Mouse (Mus musculus): ENCODE data around the gene Srpk3.

The Srpk3 gene

DNA sequence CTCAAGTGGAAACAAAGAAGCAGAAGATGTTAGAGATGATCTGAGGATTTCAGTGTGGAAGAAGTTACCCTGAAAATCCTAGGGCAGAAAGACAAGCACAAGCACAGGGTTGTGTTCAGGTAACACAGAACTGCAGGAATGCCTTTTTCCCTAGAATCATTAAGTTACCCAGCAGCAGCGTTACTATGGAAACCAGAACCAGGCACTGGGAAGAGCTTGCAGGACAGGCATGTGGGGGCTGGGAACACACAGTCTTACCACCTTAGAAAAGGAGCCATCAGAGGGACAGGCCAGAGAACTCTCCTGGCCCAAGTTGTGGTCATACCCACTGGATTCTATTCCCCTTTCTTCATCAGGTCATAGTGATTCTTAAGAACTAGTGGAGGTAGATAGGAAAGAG, 31.6 kb downstream of the Srpk3 start:
- DNase-seq (ENCODE audit: low read depth, low spot score) = no peak

DNA sequence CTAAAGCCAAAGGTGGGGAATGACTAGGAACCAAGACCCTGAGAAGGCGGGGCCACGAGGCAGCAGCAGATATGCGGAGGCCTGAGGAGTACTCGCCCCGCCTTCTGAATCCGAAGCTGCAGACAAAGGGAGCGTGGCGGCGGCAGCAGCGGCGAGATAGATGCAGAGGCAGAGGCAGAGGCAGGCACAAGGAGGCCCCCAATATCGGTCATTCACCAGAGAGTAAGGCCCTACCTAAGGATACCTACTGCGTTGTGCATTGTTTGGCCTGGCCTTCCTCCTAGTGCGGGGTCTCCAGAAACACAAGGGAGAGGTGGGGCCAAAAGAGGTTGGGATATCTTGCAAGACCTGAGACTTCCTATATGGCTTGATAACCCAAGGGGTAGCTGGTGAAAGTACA, 40.9 kb downstream of the Srpk3 start:
- no peak for DNase-seq (ENCODE audit: low read depth, low spot score)

DNA sequence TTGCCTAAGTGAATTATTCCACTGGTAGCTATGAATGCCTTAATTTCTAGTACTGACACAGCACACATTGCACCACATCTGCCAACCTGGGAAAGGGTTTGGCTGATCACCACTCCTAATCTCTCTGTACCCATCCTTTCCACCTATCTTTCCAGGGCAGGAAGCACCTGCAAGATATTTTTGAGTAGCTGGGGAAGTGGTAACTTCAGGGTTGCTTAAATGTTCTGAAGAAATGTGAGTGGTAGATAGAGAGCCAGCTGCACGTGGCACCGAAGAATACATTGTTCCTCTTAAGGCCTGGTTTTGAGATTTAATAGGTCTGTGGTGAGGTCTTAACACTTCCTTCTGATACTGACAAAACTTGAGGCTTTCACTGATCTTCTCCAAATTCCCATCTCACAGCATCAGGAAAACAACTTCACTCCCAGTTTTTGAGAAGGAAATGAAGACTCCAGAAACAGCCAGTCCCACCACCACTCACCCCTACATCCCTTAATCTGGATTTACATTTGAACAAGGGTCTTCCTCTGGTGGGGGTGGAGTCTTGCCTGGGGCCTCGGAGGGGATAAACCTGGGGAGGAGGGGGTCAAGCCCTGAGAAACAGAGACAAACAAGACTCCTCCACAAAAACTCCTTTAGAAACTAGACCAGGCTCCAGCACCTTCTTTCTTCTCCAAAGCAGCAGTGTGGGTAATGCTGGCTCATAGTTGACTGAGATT, 42.5 kb downstream of the Srpk3 start:
- DNase-seq (ENCODE audit: low read depth, low spot score) = no peak

DNA sequence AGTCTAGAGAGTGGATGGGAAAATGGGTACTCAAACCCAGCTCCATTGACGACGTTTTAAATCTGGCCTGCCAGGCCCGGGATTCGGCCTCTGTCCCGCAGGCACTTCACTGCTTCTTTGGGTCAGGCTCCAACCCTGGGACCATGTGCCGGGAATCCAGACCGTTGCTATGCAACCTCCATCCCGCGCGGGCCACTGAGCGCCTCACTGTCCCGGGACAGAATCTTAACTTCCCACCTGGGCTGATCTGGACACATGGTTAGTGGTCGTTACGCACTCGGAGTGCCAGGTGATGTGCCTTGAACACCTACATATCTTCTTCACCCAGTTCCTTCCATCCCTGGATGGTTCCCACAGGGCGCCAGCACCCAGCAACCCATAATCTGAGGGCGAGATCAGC, 49.5 kb downstream of the Srpk3 start:
- DNase-seq (ENCODE audit: low read depth, low spot score) = no peak

DNA sequence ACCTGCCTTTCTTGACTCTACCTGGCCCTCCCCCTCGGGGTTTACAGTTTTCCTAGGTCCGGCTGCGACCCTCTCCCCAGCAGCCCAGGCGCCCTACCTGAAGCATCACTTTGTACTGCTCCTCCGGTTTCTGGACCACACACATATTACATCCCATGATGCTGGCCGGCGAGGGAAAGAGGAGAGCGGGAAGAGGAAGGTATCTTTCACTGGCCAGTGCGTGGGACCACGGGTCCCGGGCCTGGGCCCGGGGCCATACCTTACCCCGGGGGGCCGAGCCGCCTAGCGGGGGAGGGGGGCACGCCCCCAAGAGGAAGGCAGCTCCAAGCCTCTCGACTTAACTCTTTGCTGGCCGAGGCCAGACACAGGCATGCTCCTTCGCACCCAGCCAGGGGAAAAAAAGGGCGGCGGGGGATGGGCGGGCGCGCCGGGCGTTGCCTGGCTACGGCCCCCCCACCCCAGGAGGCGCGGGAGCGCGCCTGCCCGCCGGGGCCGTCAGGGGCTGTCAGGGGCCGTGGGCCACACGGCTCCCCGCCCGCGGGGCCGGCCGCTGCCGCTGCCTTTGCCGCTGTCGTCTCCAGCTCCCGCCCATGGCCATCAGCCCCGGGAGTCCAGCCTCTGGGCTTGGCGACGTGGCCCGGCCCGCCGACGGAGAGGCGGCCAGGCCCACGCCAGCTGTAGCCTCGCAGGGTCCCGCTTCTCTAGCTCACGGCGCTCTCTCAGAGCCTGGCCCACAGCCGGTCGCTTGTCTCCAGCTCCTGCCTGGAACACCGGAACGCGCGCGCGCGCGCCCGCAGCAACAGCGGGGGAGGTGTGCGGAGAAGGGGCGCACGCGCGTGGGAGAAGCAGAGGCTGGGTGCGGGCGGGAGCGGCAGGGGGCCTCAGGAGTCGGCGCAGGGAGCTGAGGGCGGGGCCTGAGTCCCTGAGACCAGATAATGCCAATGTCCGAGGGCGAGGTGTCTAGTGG, 50.3 kb downstream of the Srpk3 start, which contains the start of gene Pdzd4:
Gene Pdzd4 (minus strand): TSS at position 785 of the 967 bp plus-strand sequence.
- DNase-seq (ENCODE audit: low read depth, low spot score) = no peak

Data from WW6 (cell line).